Mouse (Mus musculus): ENCODE data around the gene Vav3. TPM values are rescaled to one million over a fixed set of nuclear protein-coding genes. Genes with fewer than 3 reads are reported as not detected.
A peak's percentile ranks its signal among the peaks of the same experiment; 100 is the strongest.

Gene Vav3
- total RNA-seq, 2 experiments from 2014 or later = 12.3 to 18.7 TPM

- TF ChIP-seq CTCF (conservative IDR thresholded peaks at IDR 0.05) = peak; percentile 57
- no peak overlapping the region for H3K4me3 ChIP-seq
- no peak for DNase-seq (ENCODE audit: low spot score in 2 of 2)
Measured at GRCm38 (mm10) chr3:109467288-109467687, 126.8 kb downstream of the Vav3 start.

DNA sequence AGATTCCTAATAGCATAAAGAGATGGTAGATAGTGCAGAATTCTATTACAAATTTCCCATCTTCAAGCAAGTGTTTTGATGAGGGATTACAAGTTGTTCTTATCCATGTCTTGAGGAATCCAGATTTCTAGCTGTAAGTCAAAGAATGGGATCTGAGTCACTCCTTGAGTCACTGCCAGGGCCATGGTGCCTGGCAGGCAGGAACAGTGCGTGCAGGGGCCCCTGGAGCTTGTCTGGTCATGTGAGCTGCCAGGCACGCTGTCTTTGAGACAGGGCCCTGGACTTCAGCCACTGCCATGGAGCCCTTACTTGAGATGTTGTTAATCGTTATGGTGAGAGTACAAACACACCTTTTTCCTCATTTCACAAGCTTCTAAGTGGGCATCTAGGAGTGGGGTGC lies 129.0 kb downstream of the Vav3 start:
- peak in 1 of 2 experiments; percentile 23 for DNase-seq (ENCODE audit: low spot score in 2 of 2)
- TF ChIP-seq CTCF (conservative IDR thresholded peaks at IDR 0.05) = no peak

More at GRCm38 (mm10) chr3:109467288-109467687, 126.8 kb downstream of the Vav3 start:
- no peak overlapping the region for H3K27ac ChIP-seq

GRCm38 (mm10) chr3:109470651-109471255 lies 130.3 kb downstream of the Vav3 start:
- H3K4me3 ChIP-seq = no peak overlapping the region
- H3K27ac ChIP-seq = no peak overlapping the region
- TF ChIP-seq CTCF (conservative IDR thresholded peaks at IDR 0.05) = no peak
- DNase-seq (ENCODE audit: low spot score in 2 of 2) = no peak

More for the DNA sequence above, 129.0 kb downstream of the Vav3 start:
- Histone ChIP-seq H3K27ac (no peak overlapping the region), H3K4me3 (no peak overlapping the region)

- no peak for DNase-seq (ENCODE audit: low spot score in 2 of 2)
- H3K4me3 ChIP-seq = no peak overlapping the region
- H3K27ac ChIP-seq = peak overlapping the region; percentile 55; the same call in 1 of the 2 replicates
- no peak for TF ChIP-seq CTCF (conservative IDR thresholded peaks at IDR 0.05)
Measured at GRCm38 (mm10) chr3:109476521-109476920, 136.1 kb downstream of the Vav3 start.

DNA sequence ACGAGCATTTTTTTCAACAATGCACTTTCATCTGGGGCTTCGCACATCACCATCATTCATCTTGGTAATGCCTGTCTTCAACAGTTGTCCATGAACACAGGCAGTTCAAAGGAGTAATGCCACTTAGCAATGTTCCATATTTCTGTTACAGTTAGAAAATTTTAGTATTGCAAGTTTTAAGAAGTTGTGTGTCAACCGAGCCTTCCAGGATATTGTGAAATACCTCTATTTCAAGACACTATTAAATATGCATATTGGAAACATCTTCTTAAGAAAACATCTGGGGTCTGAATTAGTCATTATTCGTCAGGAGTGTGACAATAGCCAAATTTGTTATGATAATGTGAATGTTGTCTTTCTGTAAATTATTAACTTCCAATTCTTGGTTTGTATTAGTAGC lies 137.8 kb downstream of the Vav3 start:
- Histone ChIP-seq H3K4me3 (no peak overlapping the region), H3K27ac (no peak overlapping the region)
- DNase-seq (ENCODE audit: low spot score in 2 of 2) = no peak
- TF ChIP-seq CTCF (conservative IDR thresholded peaks at IDR 0.05) = no peak

DNA sequence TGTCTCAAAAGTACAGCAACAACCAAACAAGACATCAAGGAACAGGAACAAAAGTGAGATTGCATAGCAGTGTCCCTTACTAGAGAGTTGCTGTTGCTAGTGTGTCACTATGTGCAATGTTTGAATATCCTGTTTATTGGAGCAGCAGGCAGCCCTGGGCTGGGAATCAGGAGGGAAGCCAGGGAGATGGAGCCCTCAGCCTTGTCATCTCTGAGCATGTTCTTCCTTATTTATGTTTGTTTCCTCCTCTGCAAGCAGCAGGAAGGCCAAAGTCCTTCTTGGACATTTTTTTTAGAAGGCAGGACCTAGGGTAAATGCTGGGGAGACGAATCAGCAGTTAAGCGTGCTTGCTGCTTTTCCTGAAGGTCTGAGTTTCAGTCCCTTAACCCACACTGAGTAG lies 140.2 kb downstream of the Vav3 start:
- DNase-seq (ENCODE audit: low spot score in 2 of 2) = no peak
- Histone ChIP-seq H3K27ac (no peak overlapping the region), H3K4me3 (no peak overlapping the region)
- no peak for TF ChIP-seq CTCF (conservative IDR thresholded peaks at IDR 0.05)

- TF ChIP-seq CTCF (conservative IDR thresholded peaks at IDR 0.05) = no peak
- no peak for DNase-seq (ENCODE audit: low spot score in 2 of 2)
- Histone ChIP-seq H3K4me3 (no peak overlapping the region), H3K27ac (no peak overlapping the region)
Measured at GRCm38 (mm10) chr3:109486786-109487185, 146.3 kb downstream of the Vav3 start.

DNA sequence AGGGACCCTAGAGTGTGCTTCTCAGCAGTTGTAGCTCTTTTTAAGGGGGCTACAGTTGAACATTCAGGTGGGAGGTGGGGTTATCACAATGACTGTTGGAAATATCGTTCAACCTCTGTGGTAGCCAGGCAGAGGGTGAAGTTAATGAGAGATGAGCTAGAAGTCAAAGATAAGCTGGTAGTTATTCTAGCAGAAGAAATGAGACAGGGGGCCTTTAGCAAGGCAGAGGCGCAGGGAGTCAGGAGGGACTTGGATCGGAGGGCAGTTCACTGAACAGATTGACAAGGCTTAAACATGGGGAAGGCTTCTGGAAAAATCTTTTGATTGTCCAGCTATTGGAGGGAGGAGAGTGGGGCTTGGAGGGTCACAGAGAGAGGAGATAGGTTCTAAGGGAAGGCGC lies 147.4 kb downstream of the Vav3 start:
- DNase-seq (ENCODE audit: low spot score in 2 of 2) = no peak
- no peak overlapping the region for H3K4me3 ChIP-seq
- H3K27ac ChIP-seq = no peak overlapping the region
- TF ChIP-seq CTCF (conservative IDR thresholded peaks at IDR 0.05) = no peak

DNA sequence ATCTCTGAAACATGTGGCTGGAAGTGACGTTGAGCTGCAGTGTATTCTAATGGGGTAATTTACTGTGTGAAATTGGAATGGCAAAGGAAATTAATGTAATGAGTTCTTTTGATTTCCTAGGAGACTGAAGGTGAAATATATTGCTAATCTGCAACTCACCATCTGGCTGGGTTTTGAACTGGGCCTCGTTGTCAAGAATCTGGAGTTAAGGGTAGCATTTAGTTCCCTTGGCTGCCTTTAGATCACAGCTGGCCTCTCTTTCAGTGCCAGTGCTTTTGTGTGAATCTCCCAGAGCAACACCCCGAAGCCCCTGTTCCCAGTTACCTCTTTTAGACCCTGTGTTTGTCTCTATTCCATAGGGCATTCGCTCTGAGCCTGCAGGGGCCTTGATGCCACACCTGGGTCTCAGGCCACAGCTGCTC lies 148.3 kb downstream of the Vav3 start:
- no peak for TF ChIP-seq CTCF (conservative IDR thresholded peaks at IDR 0.05)
- no peak for DNase-seq (ENCODE audit: low spot score in 2 of 2)
- no peak overlapping the region for H3K4me3 ChIP-seq
- H3K27ac ChIP-seq = peak overlapping the region; percentile 39; the same call in 1 of the 2 replicates

- DNase-seq (ENCODE audit: low spot score in 2 of 2) = no peak
- peak overlapping the region; percentile 19; the same call in 1 of the 2 replicates for H3K27ac ChIP-seq
- no peak overlapping the region for H3K4me3 ChIP-seq
- TF ChIP-seq CTCF (conservative IDR thresholded peaks at IDR 0.05) = no peak
Measured at GRCm38 (mm10) chr3:109490561-109491296, 150.3 kb downstream of the Vav3 start.

- TF ChIP-seq CTCF (conservative IDR thresholded peaks at IDR 0.05) = peak; percentile 93
- DNase-seq (ENCODE audit: low spot score in 2 of 2) = peak; percentile 63 to 90
Measured at GRCm38 (mm10) chr3:109491568-109491967, 151.1 kb downstream of the Vav3 start.

GRCm38 (mm10) chr3:109496461-109496860 lies 156.0 kb downstream of the Vav3 start:
- Histone ChIP-seq H3K4me3 (no peak overlapping the region), H3K27ac (no peak overlapping the region)
- no peak for TF ChIP-seq CTCF (conservative IDR thresholded peaks at IDR 0.05)
- DNase-seq (ENCODE audit: low spot score in 2 of 2) = no peak

More at GRCm38 (mm10) chr3:109491568-109491967, 151.1 kb downstream of the Vav3 start:
- Histone ChIP-seq H3K27ac (peak overlapping the region; percentile 19; the same call in 1 of the 2 replicates), H3K4me3 (no peak overlapping the region)

GRCm38 (mm10) chr3:109497074-109497473 lies 156.6 kb downstream of the Vav3 start:
- Histone ChIP-seq H3K4me3 (no peak overlapping the region), H3K27ac (no peak overlapping the region)
- DNase-seq (ENCODE audit: low spot score in 2 of 2) = no peak
- TF ChIP-seq CTCF (conservative IDR thresholded peaks at IDR 0.05) = peak; percentile 63

Data from layer of hippocampus, adult 2 months (tissue).